Mouse (Mus musculus) ovary, postnatal 10 days (tissue): ENCODE measurements around the gene Alms1.
"Not testable (repeated sequence)": the region's sequence is repeated elsewhere in the genome, so short reads cannot be mapped to it uniquely, and the experiment has no call there.

ENCODE experiments used
- DNase-seq: peaks from one replicate; pipeline ENCODE4 v3.0.0; 2022; ENCODE audit warnings: low spot score

Alms1 gene

DNA sequence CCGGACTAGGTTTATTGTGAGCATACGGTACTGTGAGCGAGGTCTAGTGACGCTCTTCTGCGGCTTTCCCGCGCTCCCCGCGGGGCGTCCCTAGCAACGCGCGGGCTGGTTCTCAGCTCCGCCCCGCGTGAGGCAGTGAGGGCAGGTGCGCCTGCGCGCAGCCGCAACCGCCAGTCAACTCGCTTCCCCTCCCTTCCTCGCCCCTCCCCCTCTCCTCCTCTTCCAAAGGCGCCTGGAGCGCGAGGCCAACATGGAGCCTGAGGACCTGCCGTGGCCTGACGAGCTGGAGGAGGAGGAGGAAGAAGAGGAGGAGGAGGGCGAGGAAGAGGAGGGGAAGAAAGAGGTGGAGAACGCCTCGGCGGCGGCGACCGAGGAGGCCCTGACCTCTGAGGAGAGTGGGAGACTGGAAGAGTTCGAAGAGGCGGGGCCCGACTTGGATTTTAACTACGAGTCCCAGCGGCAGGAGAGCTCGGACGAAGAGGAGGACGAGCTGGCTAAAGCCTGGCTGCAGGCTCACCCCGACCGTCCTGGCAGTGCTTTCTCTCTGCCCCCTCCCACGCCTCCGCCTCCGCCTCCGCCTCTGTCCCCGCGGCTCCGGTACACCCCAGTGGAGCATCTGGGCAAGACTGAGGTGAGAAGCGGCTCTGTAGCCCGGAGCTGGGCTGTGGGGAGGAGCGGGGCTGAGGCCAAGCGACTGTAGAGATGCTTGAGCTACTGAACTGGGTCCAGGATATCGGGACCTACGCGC is at the start of gene Alms1:
TSS of gene Alms1 (plus strand) at position 136 of the 748 bp plus-strand sequence.
- peak; percentile 88 for DNase-seq

- no peak for DNase-seq
Observed at GRCm38 (mm10) chr6:85543351-85544175, 43.8 kb upstream of the Alms1 start.

GRCm38 (mm10) chr6:85544251-85544881 is 43.0 kb upstream of the Alms1 start:
- DNase-seq: no peak

DNA sequence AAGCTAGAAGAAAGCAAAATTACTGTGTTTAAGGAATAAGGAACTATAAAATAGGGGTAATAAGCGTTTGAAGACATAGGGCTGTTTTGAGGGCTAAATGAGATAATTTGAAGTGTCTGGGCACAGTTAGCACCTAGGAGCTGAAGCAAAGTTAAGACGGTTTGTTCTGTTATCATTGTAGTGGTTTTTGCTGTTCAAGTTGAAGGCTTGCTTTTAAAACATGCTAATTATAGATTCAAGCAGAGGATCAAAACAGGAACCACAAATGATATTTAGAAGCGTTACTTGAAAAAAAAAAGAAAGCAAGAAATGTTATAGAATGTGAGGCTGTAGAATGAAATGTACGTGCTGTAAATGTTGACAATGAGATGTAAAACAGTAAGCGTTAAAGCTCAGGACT is 39.7 kb upstream of the Alms1 start:
- no peak for DNase-seq

DNA sequence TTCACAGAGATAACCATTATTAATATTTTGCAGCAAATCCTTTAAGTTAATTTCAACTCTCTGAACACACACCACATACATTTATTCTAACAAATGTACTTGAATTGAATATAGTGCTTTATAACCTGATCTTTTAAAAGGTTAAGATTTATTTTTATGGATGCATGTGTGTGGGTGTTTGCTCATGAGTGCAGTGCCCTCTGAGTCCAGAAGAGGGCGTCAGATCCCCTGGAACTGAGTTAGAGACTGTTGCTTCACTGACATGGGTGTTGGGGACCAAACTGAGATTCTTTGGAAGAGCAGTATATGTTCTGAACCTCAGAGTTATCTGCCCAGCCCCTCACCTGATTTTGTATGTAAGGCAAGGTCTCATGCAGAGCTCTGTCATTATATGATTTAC is 25.0 kb upstream of the Alms1 start:
- DNase-seq: no peak

- no peak for DNase-seq
Observed at GRCm38 (mm10) chr6:85572816-85573215, 14.5 kb upstream of the Alms1 start.

DNA sequence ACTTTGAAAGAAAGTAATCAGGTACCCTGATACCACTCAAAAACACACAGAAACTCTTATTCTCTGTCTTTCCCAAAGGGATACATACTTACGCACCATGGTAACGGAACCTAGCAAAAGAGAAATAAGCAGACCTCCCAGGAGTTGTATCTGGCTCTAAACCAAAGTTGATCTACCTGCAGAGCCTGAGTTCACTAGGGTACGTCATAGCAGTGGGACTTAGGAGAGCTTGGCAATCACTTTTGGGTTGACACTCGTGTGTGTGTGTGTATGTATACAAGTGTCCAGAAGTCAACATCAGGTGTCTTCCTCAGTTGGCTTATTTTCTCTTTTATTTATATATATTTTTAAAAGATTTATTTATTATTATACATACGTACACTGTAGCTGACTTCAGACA is 5.6 kb upstream of the Alms1 start:
- no peak for DNase-seq

DNA sequence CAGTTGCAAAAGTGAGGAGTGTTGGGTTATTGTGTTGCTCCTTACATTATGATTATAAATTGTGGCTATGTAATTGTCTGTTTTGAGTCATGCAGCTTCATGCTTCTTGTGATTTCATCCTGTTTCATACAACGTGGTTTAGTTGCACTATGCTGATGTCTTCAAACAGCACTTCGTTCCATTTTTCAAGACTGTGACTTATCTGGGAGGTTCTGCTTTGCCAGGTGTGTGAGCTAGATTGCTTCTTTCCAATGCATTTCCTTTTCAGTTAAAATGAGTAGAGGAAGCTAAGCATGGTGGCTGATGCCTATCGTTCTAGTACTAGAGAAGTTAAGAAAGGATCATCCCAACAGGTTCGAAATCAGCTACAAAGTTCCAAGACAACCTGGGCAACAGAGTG is 2.7 kb upstream of the Alms1 start:
- no peak for DNase-seq

- DNase-seq: no peak
Observed at GRCm38 (mm10) chr6:85586805-85587367, 445 bp upstream of the Alms1 start.

GRCm38 (mm10) chr6:85588164-85588563 is 833 bp downstream of the Alms1 start:
- no peak for DNase-seq

DNA sequence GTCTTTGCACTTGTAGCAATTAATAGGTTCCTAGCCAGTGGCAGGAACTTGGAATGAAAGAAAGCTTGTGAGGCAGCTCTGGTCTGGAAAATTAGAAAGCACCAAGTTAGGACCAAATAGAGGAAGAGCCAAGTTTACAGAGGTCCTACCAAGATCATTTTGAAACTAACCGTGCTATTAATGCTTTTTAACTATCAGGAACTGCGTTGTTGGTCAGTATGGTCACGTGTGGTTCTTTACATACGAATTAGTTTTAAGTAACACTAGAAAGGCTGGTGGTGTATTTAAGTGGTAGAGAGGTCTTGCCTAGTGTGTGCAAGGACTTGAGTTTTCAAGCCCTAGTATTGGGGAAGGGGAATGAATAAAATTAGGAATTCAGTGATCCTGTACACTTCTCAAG is 1.2 kb downstream of the Alms1 start:
- DNase-seq: no peak

GRCm38 (mm10) chr6:85590116-85590515 is 2.8 kb downstream of the Alms1 start:
- DNase-seq: no peak

- DNase-seq: no peak
Observed at GRCm38 (mm10) chr6:85599310-85599709, 12.0 kb downstream of the Alms1 start.

- no peak for DNase-seq
Observed at GRCm38 (mm10) chr6:85610511-85610910, 23.2 kb downstream of the Alms1 start.

- no peak for DNase-seq
Observed at GRCm38 (mm10) chr6:85620826-85621225, 33.5 kb downstream of the Alms1 start.

GRCm38 (mm10) chr6:85621600-85621999 is 34.3 kb downstream of the Alms1 start:
- DNase-seq: no peak

- DNase-seq: no peak
Observed at GRCm38 (mm10) chr6:85624511-85624910, 37.2 kb downstream of the Alms1 start.

- no peak for DNase-seq
Observed at GRCm38 (mm10) chr6:85633165-85633564, 45.8 kb downstream of the Alms1 start.

DNA sequence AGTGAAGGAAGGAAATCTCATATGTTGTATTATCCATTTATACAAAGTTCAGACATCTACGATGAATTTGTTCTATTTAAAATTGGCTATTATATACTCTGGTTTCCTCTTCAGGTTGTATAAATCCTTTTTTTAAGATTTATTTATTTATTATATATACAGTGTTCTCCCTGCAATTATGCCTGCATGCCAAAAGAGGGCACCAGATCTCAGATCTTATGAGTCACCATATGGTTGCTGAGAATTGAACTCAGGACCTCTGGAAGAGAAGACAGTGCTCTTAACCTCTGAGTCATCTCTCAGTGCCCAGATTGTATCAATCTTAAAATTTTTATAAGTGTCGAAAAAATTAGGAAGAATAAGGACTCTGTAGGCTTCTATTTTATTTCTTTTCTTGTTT is 65.9 kb downstream of the Alms1 start:
- DNase-seq: no peak

DNA sequence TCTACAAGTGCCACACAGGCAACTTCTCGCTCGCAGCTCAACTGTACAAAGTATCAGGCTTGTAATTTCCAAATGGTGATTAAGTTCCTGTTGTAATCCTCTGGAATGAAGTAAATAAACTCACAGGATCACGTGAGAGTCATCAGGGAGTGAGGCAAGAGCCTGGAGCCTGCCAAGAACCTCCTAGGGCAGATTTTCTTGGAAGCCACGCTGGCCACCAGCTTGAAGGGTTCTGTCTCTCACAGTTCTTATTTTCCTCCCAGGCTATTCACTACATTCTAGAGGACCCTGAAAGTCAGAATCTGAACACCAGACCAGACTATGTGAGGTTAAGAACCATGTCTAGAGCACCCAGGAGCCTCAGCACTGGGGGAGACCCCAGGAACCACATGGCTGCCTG is 114.6 kb downstream of the Alms1 start:
- DNase-seq: not testable (repeated sequence)

GRCm38 (mm10) chr6:85709206-85709605 is 121.9 kb downstream of the Alms1 start:
- DNase-seq: not testable (repeated sequence)

- DNase-seq: not testable (repeated sequence)
Observed at GRCm38 (mm10) chr6:85709607-85710006, 122.3 kb downstream of the Alms1 start.

GRCm38 (mm10) chr6:85713105-85713504 is 125.8 kb downstream of the Alms1 start, which contains the start of gene Nat8f7:
Gene Nat8f7, minus strand, starts transcription at chr6:85713205.
- DNase-seq: not testable (repeated sequence)
